Mouse (Mus musculus) liver, adult 2 months (tissue): ENCODE data around the gene Ppp1r13b. TPM values are rescaled to one million over a fixed set of nuclear protein-coding genes. Genes with fewer than 3 reads are reported as not detected.

Experiments
- DNase-seq: peaks from one replicate; pipeline ENCODE4 v3.0.0-alpha.2; 2011; ENCODE audit warnings: low read depth, low spot score; ENCODE audit errors: extremely low read depth
- H3K27ac ChIP-seq: fragments of 200-500 bp; replicated peaks from 2 replicates; pipeline ENCODE4 v1.5.1; 2012; ENCODE audit warnings: low read depth, mild to moderate bottlenecking, control low read depth, inconsistent platforms, low read length; ENCODE audit not compliant: insufficient read depth
- H3K27me3 ChIP-seq: fragments of 200-500 bp; 2 replicates; pipeline ENCODE4 v1.6.1; 2012; ENCODE audit warnings: mild to moderate bottlenecking, moderate library complexity, low read length, inconsistent platforms; ENCODE audit not compliant: control insufficient read depth, insufficient read depth
- H3K36me3 ChIP-seq: fragments of 200-500 bp; 2 replicates; pipeline ENCODE4 v1.6.1; 2012; ENCODE audit warnings: low read length, inconsistent platforms; ENCODE audit not compliant: control insufficient read depth, insufficient read depth
- H3K4me1 ChIP-seq: fragments of 200-500 bp; 2 replicates; pipeline ENCODE4 v1.6.1; 2011; ENCODE audit warnings: low read length; ENCODE audit not compliant: control insufficient read depth, insufficient read depth
- H3K4me3 ChIP-seq: fragments of 200-500 bp; 2 replicates; pipeline ENCODE4 v1.5.1; 2011; ENCODE audit warnings: low read depth, mild to moderate bottlenecking, control low read depth, low read length, moderate library complexity; ENCODE audit not compliant: insufficient read depth
- H3K79me2 ChIP-seq: fragments of 200-500 bp; 2 replicates; pipeline ENCODE4 v1.6.1; 2012; ENCODE audit warnings: inconsistent platforms, mild to moderate bottlenecking, low read length, moderate library complexity; ENCODE audit not compliant: control insufficient read depth, insufficient read depth
- H3K9ac ChIP-seq: fragments of 200-500 bp; 2 replicates; pipeline ENCODE4 v1.6.1; 2012; ENCODE audit warnings: low read depth, mild to moderate bottlenecking, control low read depth, inconsistent platforms, low read length
- CTCF ChIP-seq: fragments of 200-500 bp; IDR thresholded peaks from 2 replicates; pipeline ENCODE4 v1.5.1; 2011; ENCODE audit warnings: low read depth, low read length, control low read depth
- POLR2A ChIP-seq: fragments of 200-500 bp; IDR thresholded peaks from 2 replicates; pipeline ENCODE4 v1.6.1; 2011; ENCODE audit warnings: low read length, control low read depth; ENCODE audit not compliant: insufficient read depth; ENCODE audit errors: extremely low read depth
- WGBS: fragments of 180-500 bp; shearing (Covaris S2); methylation state at CpG from one replicate; pipeline ENCODE4 v1.1.7; 2018; 5-methylcytosine and 5-hydroxymethylcytosine counted together
- polyA plus RNA-seq: library from polyadenylated mRNA; depleted of rRNA; stranded (reverse); fragments of >200 nt; gene quantifications from 2 replicates; pipeline ENCODE4 v1.2.3, GENCODE M21; 2012
- total RNA-seq: library from RNA; depleted of rRNA; stranded (reverse); fragments of >200 nt; gene quantifications from 2 replicates; pipeline ENCODE4 v1.2.3, GENCODE M21; 2014

Gene Ppp1r13b
- total and polyA plus RNA-seq, 2 experiments: 2.9 to 5.4 TPM

DNA sequence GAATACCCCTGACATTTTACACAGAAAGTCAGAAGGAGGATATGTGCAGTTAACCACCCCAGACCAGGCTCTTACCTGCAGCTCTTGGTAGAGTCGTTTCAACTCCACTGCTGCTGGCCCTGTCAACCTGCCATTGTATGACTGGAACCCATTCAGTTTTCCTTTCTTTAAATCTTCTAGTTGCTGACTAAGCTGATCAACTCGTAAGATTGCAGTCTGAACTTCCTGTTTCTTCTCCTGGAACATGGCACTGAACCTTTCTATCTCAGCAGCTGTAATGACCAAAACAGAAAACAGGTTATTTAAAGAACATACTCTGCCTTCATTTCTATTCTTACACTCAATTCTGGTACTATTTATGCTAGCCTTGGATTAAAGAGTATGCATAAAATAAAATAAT is 64.4 kb downstream of the Ppp1r13b start:
- Histone ChIP-seq H3K36me3 (peaks cover 9% of the 10 kb centered on the region), H3K4me1 (no peaks in the 10 kb centered on the region; the same call in 1 of the 2 replicates), H3K79me2 (no peaks in the 10 kb centered on the region; the same call in 1 of the 2 replicates), H3K27ac (no peak overlapping the region), H3K4me3 (no peak overlapping the region), H3K27me3 (no peaks in the 10 kb centered on the region), H3K9ac (no peak overlapping the region)
- WGBS: 67% methylated on average over 2 of the region's 2 CpGs
- DNase-seq: no peak
- TF ChIP-seq POLR2A (no peak), CTCF (no peak)

DNA sequence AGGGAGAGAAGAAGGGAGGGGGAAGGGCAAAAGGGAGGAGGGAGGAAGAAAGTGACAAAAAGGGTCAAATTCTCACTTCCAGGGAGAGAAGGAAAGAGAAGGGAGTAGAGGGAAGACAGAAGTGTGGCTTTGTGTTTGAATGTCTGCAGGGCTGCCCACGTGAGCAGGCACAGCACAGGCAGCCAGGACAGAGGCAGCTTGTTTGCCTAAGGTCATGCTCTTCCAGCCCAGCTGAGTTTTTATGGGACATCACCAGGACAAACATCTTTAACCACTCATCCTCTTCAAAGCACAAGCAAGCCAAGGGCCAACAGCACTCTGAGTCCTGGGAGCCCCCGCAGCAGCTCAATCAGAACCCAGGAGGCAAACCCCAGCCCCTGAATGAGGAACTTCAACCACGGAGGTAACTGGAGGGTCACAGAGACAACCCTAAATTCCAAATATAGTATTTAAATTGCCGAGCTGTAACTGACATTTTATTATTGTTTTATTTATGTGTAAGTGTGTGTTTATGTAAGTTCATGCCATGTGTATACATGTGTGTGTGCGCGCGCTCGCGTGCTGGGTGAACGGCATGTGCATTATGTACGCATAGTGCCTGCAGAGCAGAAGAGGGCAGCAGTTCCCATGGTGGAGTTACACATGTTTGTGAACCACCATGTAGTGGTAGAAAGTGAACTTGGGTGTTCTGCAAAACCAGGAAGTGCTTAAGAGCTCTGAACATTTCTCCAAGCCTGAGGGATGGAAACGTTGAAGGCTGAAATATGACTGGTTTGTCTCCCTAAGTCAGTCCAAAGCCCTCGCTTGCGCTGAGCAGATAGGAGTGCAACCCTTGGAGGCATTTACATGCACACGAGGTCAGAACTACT is 65.1 kb downstream of the Ppp1r13b start:
- H3K36me3 ChIP-seq: peaks cover 11% of the 10 kb centered on the region
- no peaks in the 10 kb centered on the region for H3K79me2 ChIP-seq
- no peak for TF ChIP-seq POLR2A
- TF ChIP-seq CTCF: no peak
- peak; percentile 71 for DNase-seq
- no peaks in the 10 kb centered on the region for H3K27me3 ChIP-seq
- no peak overlapping the region for H3K4me3 ChIP-seq
- H3K27ac ChIP-seq: no peak overlapping the region
- H3K9ac ChIP-seq: no peak overlapping the region
- no peaks in the 10 kb centered on the region; the same call in 1 of the 2 replicates for H3K4me1 ChIP-seq
- 65% methylated on average over 15 of the region's 15 CpGs for WGBS

DNA sequence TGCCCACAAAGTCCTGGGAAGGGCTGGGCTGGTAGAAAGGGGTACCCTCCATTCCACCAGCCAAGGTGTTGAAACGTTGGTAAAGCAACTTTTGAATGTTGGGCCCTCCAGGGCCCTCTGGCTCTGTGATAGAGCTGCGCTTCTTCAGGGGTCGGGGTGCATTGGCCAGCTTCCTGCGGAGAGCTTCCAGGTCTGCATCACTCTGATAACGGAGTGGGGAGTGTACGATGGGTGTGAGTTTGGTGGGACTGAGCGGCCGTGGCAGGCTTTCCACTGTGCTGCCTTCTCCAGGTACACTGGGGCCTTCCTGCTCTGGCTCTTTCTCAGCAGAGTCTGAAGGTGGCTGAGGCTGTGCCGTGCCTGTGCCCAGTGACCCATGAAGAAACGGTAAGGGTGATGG is 74.5 kb downstream of the Ppp1r13b start:
- Histone ChIP-seq H3K79me2 (no peaks in the 10 kb centered on the region), H3K4me3 (no peak overlapping the region), H3K27me3 (no peaks in the 10 kb centered on the region), H3K9ac (no peak overlapping the region), H3K36me3 (peaks cover 26% of the 10 kb centered on the region), H3K4me1 (no peaks in the 10 kb centered on the region), H3K27ac (no peak overlapping the region)
- WGBS: 89% methylated on average over 10 of the region's 10 CpGs
- no peak for DNase-seq
- TF ChIP-seq POLR2A (no peak), CTCF (no peak)

DNA sequence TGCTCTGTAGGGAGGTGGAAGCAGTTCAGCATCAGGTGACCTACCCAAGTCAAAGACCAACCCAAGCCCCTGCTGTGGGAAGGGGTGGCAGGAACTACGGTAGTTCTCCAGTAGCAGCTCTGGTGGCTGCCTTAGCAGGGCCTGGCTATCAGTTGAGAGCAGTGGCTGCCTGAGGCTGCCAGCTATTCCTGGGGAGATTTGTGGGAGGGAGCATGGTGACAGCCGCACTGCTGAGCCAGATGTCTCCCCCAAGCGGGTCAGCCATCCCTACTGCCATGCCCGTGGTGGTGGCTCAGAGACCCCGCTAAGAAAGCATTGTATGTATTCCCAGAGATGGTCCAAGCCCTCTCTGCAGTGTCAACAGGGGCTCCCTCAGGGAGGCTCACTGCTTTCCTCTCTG is 75.3 kb downstream of the Ppp1r13b start:
- no peak overlapping the region for H3K9ac ChIP-seq
- no peak for TF ChIP-seq POLR2A
- TF ChIP-seq CTCF: no peak
- WGBS: 93% methylated on average over 5 of the region's 5 CpGs
- no peak overlapping the region for H3K27ac ChIP-seq
- no peak overlapping the region for H3K4me3 ChIP-seq
- no peaks in the 10 kb centered on the region for H3K79me2 ChIP-seq
- DNase-seq: no peak
- peaks cover 28% of the 10 kb centered on the region for H3K36me3 ChIP-seq
- no peaks in the 10 kb centered on the region for H3K27me3 ChIP-seq
- no peaks in the 10 kb centered on the region for H3K4me1 ChIP-seq

DNA sequence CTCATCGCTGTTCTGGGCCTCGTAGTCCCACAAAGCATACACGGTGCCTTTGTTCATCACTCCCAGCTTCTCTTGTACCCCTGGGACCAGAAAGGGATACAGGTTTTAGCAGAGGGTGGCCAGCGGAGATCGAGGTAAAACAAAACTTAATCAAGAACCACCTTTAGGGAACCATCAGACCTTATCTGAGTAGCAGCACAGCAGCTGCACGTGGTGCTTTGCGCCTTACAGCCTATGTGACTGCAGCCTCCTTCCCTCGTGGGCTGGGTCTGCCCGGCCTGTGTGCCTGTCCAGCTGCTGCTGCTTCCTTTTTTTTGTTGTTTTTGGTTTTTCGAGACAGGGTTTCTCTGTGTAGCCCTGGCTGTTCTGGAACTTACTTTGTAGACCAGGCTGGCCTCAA is 77.5 kb downstream of the Ppp1r13b start:
- no peak overlapping the region for H3K4me3 ChIP-seq
- no peak overlapping the region for H3K9ac ChIP-seq
- H3K27ac ChIP-seq: no peak overlapping the region
- no peaks in the 10 kb centered on the region for H3K4me1 ChIP-seq
- no peaks in the 10 kb centered on the region for H3K27me3 ChIP-seq
- no peak for TF ChIP-seq CTCF
- H3K79me2 ChIP-seq: no peaks in the 10 kb centered on the region
- no peak for DNase-seq
- peaks cover 39% of the 10 kb centered on the region for H3K36me3 ChIP-seq
- 92% methylated on average over 10 of the region's 10 CpGs for WGBS

DNA sequence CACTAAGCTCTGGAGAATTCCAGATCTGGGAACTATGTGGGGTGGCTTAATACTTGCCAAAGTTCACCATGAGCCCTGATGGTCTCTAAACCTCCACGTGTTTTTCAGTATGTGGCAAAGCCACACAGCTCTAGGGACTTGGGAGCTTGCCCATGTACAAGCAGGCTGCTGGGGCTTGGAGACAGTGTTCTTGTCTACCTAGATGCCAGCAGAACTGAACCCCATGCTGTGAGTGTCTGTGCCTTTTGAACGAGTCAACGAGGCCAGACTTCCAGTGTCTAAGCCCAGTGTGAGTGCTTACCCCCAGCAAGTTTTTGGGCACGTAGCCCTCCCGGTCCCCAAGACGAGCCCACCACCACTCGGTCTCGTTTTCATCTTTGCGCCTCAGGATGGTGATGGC is 78.0 kb downstream of the Ppp1r13b start:
- WGBS: 85% methylated on average over 9 of the region's 9 CpGs
- H3K4me3 ChIP-seq: no peak overlapping the region
- TF ChIP-seq CTCF (no peak), POLR2A (no peak)
- peaks cover 42% of the 10 kb centered on the region for H3K36me3 ChIP-seq
- no peak overlapping the region for H3K9ac ChIP-seq
- H3K79me2 ChIP-seq: no peaks in the 10 kb centered on the region
- no peak overlapping the region for H3K27ac ChIP-seq
- no peaks in the 10 kb centered on the region for H3K4me1 ChIP-seq
- H3K27me3 ChIP-seq: no peaks in the 10 kb centered on the region
- no peak for DNase-seq
